Mouse (Mus musculus): ENCODE results near the gene Hlx. TPM values are rescaled to one million over a fixed set of nuclear protein-coding genes. Genes with fewer than 3 reads are reported as not detected.

The Hlx gene
- polyA plus RNA-seq, 1 experiment from 2014 or later: 5.4 TPM

DNA sequence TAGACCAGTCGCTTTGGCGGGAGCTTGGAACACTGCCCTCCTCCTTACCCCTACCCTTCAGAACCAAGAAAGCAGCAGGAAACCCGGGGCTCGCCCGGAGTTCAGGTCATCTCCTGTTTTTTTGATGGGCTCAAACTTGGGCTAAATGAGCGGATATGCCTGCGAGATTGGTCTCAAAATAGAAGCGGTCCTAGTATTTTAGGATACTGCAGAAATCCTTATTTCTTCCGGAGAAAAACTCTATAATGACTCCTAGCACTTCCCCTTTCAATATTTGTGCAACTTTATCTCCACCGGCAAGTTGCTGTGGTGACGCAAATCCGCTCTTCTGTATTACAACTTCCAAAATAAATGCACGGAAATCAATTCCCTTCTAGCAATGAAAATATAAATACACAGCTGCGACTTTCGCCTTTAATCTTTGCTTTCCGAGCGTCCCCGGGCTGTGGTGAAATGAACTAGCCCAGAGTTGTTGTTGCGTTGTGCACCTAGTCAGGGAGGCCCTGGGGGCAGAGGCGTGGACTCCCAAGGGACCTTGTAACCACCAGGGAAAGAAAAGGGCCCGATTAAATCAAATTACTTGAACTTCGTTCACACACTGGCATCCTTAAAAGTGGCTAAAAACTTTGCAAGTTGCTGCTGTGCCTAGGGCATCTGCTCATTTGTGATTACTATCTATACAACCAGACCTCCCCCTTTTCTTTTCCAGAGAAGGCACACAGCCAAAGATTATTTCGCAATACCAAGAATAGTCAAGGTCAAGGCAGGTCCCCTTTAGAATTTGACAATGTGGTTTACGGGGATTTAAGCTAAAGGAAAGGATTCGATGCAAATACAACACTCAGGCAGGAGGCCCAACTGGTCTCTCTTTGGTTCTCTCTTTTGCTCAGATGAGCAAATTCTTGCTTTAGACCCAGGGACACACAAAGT, 2.8 kb upstream of the Hlx start:
- H3K4me1 ChIP-seq (replicated peaks; ENCODE audit: control insufficient read depth, insufficient read depth): no peaks in the 10 kb centered on the region; the same call in 1 of the 2 replicates
- ATAC-seq (ENCODE audit: low FRiP score, low TSS enrichment) (no peak), DNase-seq (ENCODE audit: low spot score) (no peak)
- WGBS: 20% methylated on average over 25 of the region's 25 CpGs
- H3K4me2 ChIP-seq (replicated peaks; ENCODE audit: low read depth): no peak overlapping the region
- H3K4me3 ChIP-seq (ENCODE audit: low read depth, low read length): no peak overlapping the region
- H3K36me3 ChIP-seq (ENCODE audit: control insufficient read depth, insufficient read depth, low read length): no peaks in the 10 kb centered on the region
- no peaks in the 10 kb centered on the region for H3K9me3 ChIP-seq (ENCODE audit: control insufficient read depth, low read length)
- no peak overlapping the region for H3K9ac ChIP-seq (ENCODE audit: low read length)
- H3K27ac ChIP-seq (replicated peaks): no peak overlapping the region
- TF ChIP-seq EP300 (optimal IDR thresholded peaks at IDR 0.05): no peak
- H3K27me3 ChIP-seq (ENCODE audit: control insufficient read depth, insufficient read depth, low read length): peaks cover 15% of the 10 kb centered on the region; the same call in 1 of the 2 replicates

DNA sequence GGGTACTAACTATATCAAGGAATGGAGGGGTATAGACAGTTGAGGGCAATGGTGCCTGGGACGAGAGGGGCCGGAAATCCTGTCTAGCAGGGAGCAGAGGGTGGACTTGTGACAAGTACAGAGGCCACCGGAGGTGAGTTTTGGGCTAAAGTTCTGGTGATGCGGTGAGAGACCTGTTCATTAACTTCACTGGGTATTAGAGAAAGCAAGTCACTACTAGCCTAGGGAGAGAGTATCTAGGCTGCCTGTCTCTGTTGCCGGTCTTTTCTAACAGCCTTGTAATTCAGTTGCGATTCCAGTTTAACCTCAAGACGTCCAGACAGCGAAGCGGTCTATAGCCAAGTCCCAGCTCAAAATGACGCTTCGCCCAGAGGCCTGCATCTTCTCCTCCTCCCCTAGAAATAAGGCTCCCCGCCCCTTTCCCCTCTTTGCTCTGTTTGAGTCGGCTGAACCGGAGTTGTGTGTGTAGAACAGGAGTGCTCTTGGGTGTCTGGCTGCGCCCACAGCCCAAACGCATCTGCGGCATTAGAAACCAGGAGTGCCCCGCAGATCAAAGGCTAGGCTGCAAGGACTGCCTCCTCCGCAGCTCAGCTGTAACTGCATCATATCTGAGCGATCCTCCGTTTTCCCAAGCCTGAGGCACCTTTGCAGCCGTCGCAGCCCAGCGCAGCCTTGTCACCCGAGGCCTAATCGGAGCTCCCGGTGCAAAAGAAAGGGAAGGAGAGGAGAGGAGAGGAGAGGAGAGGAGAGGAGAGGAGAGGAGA, 1.8 kb upstream of the Hlx start:
- H3K27me3 ChIP-seq (ENCODE audit: control insufficient read depth, insufficient read depth, low read length): peaks cover 19% of the 10 kb centered on the region; the same call in 1 of the 2 replicates
- H3K4me1 ChIP-seq (replicated peaks; ENCODE audit: control insufficient read depth, insufficient read depth): no peaks in the 10 kb centered on the region; the same call in 1 of the 2 replicates
- H3K36me3 ChIP-seq (ENCODE audit: control insufficient read depth, insufficient read depth, low read length): no peaks in the 10 kb centered on the region
- WGBS: 3% methylated on average over 27 of the region's 27 CpGs
- DNase-seq (ENCODE audit: low spot score): no peak
- no peak for ATAC-seq (ENCODE audit: low FRiP score, low TSS enrichment)
- no peak overlapping the region for H3K9ac ChIP-seq (ENCODE audit: low read length)
- H3K4me3 ChIP-seq (ENCODE audit: low read depth, low read length): peak overlapping the region; percentile 4; the same call in 1 of the 2 replicates
- no peak for TF ChIP-seq CTCF (IDR thresholded peaks at IDR 0.05; ENCODE audit: low read depth)
- no peak for TF ChIP-seq EP300 (optimal IDR thresholded peaks at IDR 0.05)
- H3K9me3 ChIP-seq (ENCODE audit: control insufficient read depth, low read length): no peaks in the 10 kb centered on the region
- H3K4me2 ChIP-seq (replicated peaks; ENCODE audit: low read depth): peak overlapping the region; percentile 20; the same call in 1 of the 2 replicates
- no peak overlapping the region for H3K27ac ChIP-seq (replicated peaks)

DNA sequence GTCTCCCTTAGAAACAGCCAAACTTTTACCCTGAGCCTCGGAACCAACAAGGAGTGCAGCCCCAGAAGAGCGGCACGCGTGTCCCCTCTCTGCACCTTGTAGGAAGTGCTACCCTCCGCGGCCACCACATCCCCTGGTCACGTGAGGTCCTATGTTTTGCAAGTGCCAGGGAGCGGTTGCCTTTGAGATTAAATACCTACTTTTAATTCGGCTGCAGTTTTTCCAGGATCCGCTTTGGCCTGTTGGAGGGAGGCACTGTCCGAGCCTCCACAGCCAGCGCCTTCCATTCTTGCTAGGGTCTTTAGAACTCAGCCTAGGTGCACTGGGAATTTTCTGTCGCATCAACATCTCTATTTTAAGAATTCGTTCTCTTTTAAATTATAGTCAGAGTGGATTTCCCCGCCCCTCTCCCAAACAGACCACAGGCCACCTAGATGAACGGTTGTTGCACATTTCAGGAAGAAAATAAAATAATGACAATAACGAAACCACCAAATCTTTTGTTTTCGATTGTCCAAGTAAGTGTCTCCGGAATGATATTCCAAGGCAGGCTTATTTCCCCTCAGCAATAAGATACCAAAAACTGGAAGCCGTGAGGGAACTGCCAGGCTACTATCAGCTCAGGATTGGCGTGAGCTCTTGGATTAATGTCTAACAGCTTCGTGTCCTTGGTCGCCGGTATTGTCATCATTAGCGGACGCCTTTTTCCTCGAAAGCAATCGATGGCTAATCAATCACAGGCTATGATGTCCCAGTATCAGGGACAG, 1.1 kb upstream of the Hlx start:
- Histone ChIP-seq H3K4me2 (replicated peaks; ENCODE audit: low read depth) (peak overlapping the region; percentile 75), H3K27ac (replicated peaks) (no peak overlapping the region), H3K4me1 (replicated peaks; ENCODE audit: control insufficient read depth, insufficient read depth) (no peaks in the 10 kb centered on the region; the same call in 1 of the 2 replicates), H3K9ac (ENCODE audit: low read length) (no peak overlapping the region), H3K36me3 (ENCODE audit: control insufficient read depth, insufficient read depth, low read length) (no peaks in the 10 kb centered on the region), H3K9me3 (ENCODE audit: control insufficient read depth, low read length) (no peaks in the 10 kb centered on the region), H3K4me3 (ENCODE audit: low read depth, low read length) (peak overlapping the region; percentile 15; the same call in 1 of the 2 replicates), H3K27me3 (ENCODE audit: control insufficient read depth, insufficient read depth, low read length) (peaks cover 19% of the 10 kb centered on the region; the same call in 1 of the 2 replicates)
- DNase-seq (ENCODE audit: low spot score): no peak
- 5% methylated on average over 28 of the region's 28 CpGs for WGBS
- no peak for ATAC-seq (ENCODE audit: low FRiP score, low TSS enrichment)
- TF ChIP-seq CTCF (IDR thresholded peaks at IDR 0.05; ENCODE audit: low read depth) (no peak), EP300 (optimal IDR thresholded peaks at IDR 0.05) (no peak)

- DNase-seq (ENCODE audit: low spot score) (peak; percentile 41), ATAC-seq (ENCODE audit: low FRiP score, low TSS enrichment) (peak; percentile 32; the same call in 1 of the 2 replicates)
- H3K36me3 ChIP-seq (ENCODE audit: control insufficient read depth, insufficient read depth, low read length): no peaks in the 10 kb centered on the region
- H3K9me3 ChIP-seq (ENCODE audit: control insufficient read depth, low read length): no peaks in the 10 kb centered on the region
- peak overlapping the region; percentile 65 for H3K9ac ChIP-seq (ENCODE audit: low read length)
- H3K4me1 ChIP-seq (replicated peaks; ENCODE audit: control insufficient read depth, insufficient read depth): no peaks in the 10 kb centered on the region; the same call in 1 of the 2 replicates
- H3K27me3 ChIP-seq (ENCODE audit: control insufficient read depth, insufficient read depth, low read length): peaks cover 31% of the 10 kb centered on the region; the same call in 1 of the 2 replicates
- 1% methylated on average over 72 of the region's 85 CpGs for WGBS
- peak overlapping the region; percentile 85 for H3K27ac ChIP-seq (replicated peaks)
- H3K4me3 ChIP-seq (ENCODE audit: low read depth, low read length): peak overlapping the region; percentile 61
- no peak for TF ChIP-seq EP300 (optimal IDR thresholded peaks at IDR 0.05)
- TF ChIP-seq CTCF (IDR thresholded peaks at IDR 0.05; ENCODE audit: low read depth): no peak
- peak overlapping the region; percentile 75 for H3K4me2 ChIP-seq (replicated peaks; ENCODE audit: low read depth)
Observed at GRCm38 (mm10) chr1:184731644-184732545, 524 bp downstream of the Hlx start.
